Mouse (Mus musculus) heart, adult 11 months (tissue): ENCODE measurements around the gene Ddrgk1.

Experiments used
- DNase-seq: peaks from one replicate; pipeline ENCODE4 v3.0.0; 2022

The Ddrgk1 gene

DNA sequence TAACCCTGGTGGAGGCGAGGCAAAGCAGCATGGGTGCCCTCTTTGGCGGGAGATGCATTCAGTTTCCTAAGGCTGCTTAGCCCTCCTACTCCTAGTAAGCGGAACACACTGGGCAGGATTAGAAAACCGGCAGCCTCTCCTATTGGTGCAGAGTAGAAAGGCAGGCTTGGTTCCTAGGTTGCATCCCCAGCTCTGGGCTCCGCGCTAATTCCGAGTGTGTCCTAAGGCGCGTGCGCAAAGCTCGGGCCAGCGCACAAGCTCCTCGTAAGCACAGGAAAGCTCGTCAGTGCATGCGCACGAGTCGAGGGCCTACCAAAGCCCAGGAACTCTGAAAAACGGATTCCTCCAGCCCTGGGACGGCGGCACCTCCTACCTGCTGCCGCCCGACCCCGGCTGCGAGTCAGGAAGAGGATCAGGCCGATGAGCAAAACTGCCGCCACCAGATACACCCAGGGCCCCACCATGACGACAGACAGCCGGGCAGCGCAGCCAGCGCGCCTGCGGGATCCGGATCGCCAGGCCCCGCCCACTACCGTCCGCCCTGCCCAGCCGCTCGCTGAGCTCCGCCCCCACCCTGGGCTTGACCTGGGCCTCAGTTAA lies at the start of gene Ddrgk1:
Gene Ddrgk1, minus strand, starts transcription at position 558 of the 600 bp plus-strand sequence.
- peak; percentile 100 for DNase-seq

GRCm38 (mm10) chr2:130707057-130707456 lies 42.6 kb upstream of the Ddrgk1 start:
- no peak for DNase-seq

DNA sequence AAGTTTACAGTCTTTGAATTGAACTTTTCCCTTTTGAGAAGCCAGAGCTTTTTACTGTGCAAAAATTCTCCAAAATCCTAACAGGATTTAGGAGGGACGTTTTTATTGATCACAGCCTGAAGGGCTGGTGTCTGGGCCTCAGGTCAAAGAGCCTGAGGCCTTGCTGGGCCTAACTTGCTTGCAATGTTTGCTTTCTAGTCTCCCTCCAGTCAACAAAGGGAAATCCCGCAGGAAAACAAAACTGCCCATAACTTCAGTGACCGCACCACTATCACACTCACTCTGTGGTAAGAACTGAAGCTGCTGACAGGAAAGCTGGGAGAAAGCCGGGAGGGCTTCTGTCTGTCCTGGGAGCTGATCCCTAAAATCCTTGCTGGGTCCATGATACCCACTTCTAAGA lies 42.1 kb upstream of the Ddrgk1 start:
- DNase-seq, result no peak

DNA sequence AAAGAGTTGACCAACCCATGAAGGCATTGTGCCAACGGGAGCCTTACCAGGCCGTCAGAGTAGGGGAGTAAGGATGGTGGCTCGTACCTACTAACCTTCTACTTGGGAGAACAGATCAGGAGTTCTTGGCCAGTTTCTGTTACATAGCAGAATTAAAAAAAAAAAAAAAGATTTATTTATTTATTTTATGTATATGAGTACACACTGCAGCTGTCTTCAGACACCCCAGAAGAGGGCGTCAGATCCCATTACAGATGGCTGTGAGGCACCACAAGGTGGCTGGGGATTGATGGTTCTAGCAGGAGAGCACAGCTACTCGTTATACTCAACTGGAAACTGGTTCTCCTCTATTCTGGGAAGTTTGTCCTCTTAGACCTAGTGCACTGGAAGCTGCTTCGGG lies 40.7 kb upstream of the Ddrgk1 start:
- no peak for DNase-seq

GRCm38 (mm10) chr2:130704040-130705001 lies 39.9 kb upstream of the Ddrgk1 start:
- peak; percentile 93 for DNase-seq

GRCm38 (mm10) chr2:130697821-130698266 lies 33.4 kb upstream of the Ddrgk1 start:
- DNase-seq, result no peak

DNA sequence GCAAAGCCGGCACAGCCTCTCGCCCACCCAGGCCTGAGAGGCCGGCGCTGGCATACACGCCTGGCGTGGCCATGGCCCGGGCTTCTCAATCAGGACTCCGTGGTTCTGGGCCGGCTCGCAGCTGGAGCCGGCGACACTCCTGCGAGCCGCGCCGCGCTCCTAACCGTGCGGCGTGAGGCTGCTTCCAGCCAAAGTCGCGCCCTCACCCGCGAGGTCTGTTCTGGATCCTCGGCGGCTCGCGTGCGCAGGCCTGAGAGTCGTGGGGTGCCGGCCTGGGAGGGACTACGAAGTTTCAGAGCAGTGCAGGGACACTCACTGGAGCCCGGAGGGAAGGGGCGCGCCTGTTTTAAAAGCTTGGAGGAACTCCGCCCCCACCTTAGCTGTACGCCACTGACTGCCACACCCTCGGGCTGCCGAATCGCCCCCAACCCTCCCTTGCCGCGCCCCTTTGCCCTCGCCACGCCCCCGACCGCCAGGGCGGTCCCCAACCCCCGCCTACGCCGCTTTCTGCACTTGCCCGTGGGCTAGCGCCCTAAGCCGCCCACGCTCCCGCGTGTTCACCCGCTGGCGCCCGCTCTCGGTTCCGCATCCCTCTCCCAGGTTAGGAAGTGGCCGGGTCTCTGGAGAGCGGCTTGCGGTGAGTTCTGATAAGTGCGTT lies 32.8 kb upstream of the Ddrgk1 start, which contains the start of gene Slc4a11:
Gene Slc4a11, minus strand, starts transcription at position 367 of the 658 bp plus-strand sequence.
- DNase-seq, result peak; percentile 94

- DNase-seq, result no peak
Measured at GRCm38 (mm10) chr2:130696700-130697152, 32.3 kb upstream of the Ddrgk1 start.

DNA sequence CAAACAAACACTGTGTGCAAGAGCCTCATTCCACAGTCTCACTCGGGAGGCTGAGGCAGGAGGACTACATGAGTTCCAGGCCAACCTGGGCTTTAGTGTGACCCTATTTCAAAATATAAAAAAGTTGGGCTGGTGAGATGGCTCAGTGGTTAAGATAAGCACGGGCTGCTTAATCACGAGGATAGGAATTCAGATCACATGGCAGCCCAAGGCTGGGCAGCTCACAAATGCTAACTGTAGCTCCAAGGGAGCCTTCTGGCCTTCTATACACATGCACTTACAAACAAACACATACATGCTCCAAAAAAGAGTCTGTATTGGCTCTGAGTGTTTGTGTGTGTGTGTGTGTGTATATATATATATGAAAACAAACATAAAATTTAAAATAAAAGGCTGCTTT lies 29.1 kb upstream of the Ddrgk1 start:
- no peak for DNase-seq

GRCm38 (mm10) chr2:130689011-130689410 lies 24.6 kb upstream of the Ddrgk1 start:
- no peak for DNase-seq

- DNase-seq, result no peak
Measured at GRCm38 (mm10) chr2:130685426-130685825, 21.0 kb upstream of the Ddrgk1 start.

- DNase-seq, result no peak
Measured at GRCm38 (mm10) chr2:130681531-130681930, 17.1 kb upstream of the Ddrgk1 start.

DNA sequence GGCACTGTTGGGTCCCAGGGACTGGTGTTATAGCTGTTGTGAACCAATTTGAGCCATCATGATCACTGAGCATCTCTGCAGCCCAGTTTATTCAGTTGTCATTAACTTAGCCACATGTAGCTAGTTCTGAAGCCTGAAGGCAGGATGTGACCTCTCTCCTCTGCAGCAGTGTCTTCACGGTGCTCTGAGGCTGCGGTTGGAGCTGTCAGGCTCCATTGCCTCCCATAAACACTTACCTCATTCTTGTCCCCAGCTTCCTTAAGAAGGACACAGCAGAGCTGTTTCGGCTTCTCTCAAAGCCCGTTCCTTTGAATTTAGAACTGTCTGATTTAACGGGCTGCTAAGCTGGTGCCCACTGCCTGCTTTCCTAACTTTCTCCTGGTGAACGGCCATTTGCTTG lies 15.4 kb upstream of the Ddrgk1 start:
- no peak for DNase-seq

- no peak for DNase-seq
Measured at GRCm38 (mm10) chr2:130679154-130679553, 14.7 kb upstream of the Ddrgk1 start.

DNA sequence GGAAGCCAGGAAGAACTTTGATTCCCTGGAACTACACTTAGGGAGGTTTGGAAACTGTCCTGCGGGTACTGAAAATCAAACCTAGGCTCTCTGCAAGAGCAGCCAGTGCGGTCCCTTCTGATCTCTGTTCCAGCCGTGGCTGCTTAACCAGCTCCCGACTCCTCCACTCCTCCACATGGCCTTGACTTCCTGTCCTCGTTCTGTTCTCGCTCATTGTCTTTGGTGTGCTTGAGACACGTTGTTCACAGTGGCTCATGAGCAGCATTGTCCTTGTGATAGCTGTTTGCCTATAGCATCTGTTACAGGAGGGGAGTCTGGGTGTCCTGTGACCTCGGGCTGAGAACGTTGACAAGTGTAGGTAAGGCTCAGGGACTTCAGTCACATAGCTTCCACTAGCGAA lies 12.8 kb upstream of the Ddrgk1 start:
- no peak for DNase-seq

GRCm38 (mm10) chr2:130667559-130667958 lies 3.1 kb upstream of the Ddrgk1 start, which contains the start of gene Itpa:
Gene Itpa, plus strand, starts transcription at chr2:130667610.
- DNase-seq, result peak; percentile 99

- DNase-seq, result peak; percentile 92
Measured at GRCm38 (mm10) chr2:130663342-130663741, 1.1 kb downstream of the Ddrgk1 start.

DNA sequence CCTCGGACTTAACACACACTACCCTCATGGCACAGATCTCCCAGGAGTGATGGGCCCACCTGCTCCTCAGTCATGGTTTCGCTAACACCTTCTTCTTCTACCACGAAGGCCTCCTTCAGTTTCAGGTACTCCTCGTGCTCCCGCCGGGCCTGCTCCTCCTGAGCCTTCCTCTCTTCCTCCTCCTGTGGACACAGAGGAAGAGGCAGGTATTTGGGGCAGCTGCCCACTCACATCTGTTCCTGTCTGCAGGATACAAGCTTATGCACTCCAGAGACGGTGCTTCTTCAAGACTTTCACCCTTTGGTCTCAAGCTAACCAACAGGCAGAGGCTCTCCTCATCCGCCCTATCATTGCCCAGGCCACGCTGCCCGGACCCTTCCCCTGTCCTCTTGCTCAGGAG lies 5.9 kb downstream of the Ddrgk1 start:
- DNase-seq, result no peak

- DNase-seq, result no peak
Measured at GRCm38 (mm10) chr2:130657541-130657940, 6.9 kb downstream of the Ddrgk1 start.

DNA sequence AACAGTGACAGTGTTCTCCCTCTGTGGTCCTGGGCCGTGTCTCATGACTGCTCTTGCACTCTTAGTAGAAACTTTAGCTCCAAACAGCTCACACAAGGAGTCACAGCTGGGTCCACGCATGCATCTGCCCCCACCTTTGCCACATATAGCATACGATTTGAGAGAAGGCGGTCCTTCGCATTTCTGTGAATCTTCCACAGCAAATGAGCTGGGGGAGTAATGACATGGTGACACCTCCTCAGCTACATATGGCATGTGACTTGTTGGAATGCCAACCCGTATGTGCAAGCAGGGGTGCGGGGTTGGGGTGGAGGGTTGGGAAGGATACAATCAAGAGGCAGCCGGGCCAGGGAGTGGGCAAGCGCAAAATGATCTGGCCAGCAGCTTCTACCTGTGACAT lies 7.9 kb downstream of the Ddrgk1 start:
- DNase-seq, result no peak

- no peak for DNase-seq
Measured at GRCm38 (mm10) chr2:130655660-130656339, 8.7 kb downstream of the Ddrgk1 start.

DNA sequence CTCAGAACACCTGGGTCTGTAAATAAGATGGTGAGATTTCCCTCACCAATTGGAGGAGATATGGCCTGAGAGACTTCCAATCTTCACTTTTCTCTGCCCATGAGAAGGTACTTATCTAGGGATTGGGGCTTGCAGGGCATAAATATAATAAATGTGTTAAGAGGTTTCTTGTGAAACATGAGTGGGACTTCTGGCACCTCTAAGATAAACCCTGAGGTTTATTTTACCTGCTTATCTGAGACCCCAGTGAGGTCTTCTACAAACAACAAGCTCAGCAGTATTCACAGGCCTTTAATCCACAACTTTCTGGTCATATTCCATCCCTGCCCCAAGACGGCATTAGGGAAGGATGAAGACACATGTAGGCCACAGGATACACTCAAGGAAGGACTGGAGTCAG lies 10.7 kb downstream of the Ddrgk1 start:
- no peak for DNase-seq

GRCm38 (mm10) chr2:130653303-130653702 lies 11.2 kb downstream of the Ddrgk1 start:
- DNase-seq, result no peak
